Mouse (Mus musculus): ENCODE measurements around the gene Gm20388.

GRCm38 (mm10) chr8:121570335-121570734 lies 1659.7 kb downstream of the Gm20388 start:
- TF ChIP-seq CTCF (IDR thresholded peaks at IDR 0.05; ENCODE audit: low read depth) = no peak
- TF ChIP-seq EP300 (IDR thresholded peaks at IDR 0.05; ENCODE audit: low read depth) = no peak

Measured in liver, embryonic 14.5 days (tissue).